Mouse (Mus musculus): ENCODE measurements around the gene Cdc14b. TPM values are rescaled to one million over a fixed set of nuclear protein-coding genes. Genes with fewer than 3 reads are reported as not detected.

The Cdc14b gene
- total and polyA plus RNA-seq, 2 experiments, result 7.6 to 31.7 TPM

DNA sequence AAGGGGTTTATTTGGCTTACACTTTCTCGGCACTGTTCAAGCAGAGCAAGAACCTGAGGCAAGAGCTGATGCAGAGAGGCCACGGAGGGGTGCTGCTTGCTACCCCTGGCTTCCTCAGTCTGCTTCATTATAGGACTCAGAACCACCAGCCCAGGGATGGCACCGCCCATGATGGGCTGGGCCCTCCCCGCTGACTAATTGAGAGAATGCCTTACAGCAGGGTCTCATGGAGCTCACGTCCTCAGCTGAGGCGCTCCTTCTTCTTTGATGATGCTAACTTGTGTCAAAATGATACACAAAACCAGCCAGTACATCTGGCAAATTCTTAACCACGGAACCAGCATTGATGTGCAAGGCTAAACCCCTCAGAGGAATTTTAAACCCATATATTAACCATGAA, 34.5 kb downstream of the Cdc14b start:
- 93% methylated on average over 7 of the region's 7 CpGs for WGBS
- TF ChIP-seq POLR2A (IDR thresholded peaks at IDR 0.05; ENCODE audit: extremely low read depth, insufficient read depth, low read length), result no peak
- TF ChIP-seq CTCF (IDR thresholded peaks at IDR 0.05; ENCODE audit: low read depth, low read length), result no peak

DNA sequence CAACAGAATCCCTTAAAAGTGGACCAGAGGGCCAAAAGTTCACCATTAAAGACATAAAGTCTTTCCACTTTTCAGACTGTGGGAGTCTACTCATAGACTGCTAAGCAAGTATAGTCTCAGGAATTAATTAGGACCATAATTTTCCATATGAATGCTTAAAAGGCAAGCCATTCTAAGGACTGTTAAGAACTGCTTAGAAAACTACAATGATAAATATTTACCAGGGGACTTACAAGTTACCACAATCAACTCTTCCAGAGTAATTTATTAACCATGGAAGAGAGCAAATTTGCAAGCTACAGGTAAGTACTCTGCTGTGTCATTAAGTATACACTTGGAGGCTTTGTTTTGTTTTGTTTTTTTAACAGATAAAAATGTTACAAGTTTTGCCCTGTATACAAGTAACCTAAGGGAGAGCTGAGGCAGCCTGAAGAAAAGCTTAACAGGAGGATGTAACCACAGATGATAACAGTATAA, 37.4 kb downstream of the Cdc14b start:
- H3K79me2 ChIP-seq (ENCODE audit: control insufficient read depth, insufficient read depth, low read length), result peaks cover 12% of the 10 kb centered on the region; the same call in 1 of the 2 replicates
- peak overlapping the region; percentile 98 for H3K27ac ChIP-seq (replicated peaks; ENCODE audit: insufficient read depth, low read depth, low read length)
- peaks cover 18% of the 10 kb centered on the region; the same call in 1 of the 2 replicates for H3K36me3 ChIP-seq (ENCODE audit: control insufficient read depth, insufficient read depth, low read length)
- peak; percentile 90 for DNase-seq (ENCODE audit: extremely low read depth, low read depth, low spot score)
- H3K27me3 ChIP-seq (ENCODE audit: control insufficient read depth, insufficient read depth, low read length), result no peaks in the 10 kb centered on the region
- TF ChIP-seq CTCF (IDR thresholded peaks at IDR 0.05; ENCODE audit: low read depth, low read length) (no peak), POLR2A (IDR thresholded peaks at IDR 0.05; ENCODE audit: extremely low read depth, insufficient read depth, low read length) (no peak)
- H3K9ac ChIP-seq (ENCODE audit: low read depth, low read length), result no peak overlapping the region; the same call in none of the 2 replicates
- peaks cover 29% of the 10 kb centered on the region for H3K4me1 ChIP-seq (ENCODE audit: control insufficient read depth, insufficient read depth, low read length)
- no peak overlapping the region for H3K4me3 ChIP-seq (ENCODE audit: insufficient read depth, low read depth, low read length)

More for the DNA sequence above, 34.5 kb downstream of the Cdc14b start:
- Histone ChIP-seq H3K4me3 (ENCODE audit: insufficient read depth, low read depth, low read length) (no peak overlapping the region), H3K4me1 (ENCODE audit: control insufficient read depth, insufficient read depth, low read length) (peaks cover 26% of the 10 kb centered on the region), H3K9ac (ENCODE audit: low read depth, low read length) (no peak overlapping the region), H3K27ac (replicated peaks; ENCODE audit: insufficient read depth, low read depth, low read length) (no peak overlapping the region), H3K27me3 (ENCODE audit: control insufficient read depth, insufficient read depth, low read length) (no peaks in the 10 kb centered on the region), H3K36me3 (ENCODE audit: control insufficient read depth, insufficient read depth, low read length) (peaks cover 20% of the 10 kb centered on the region), H3K79me2 (ENCODE audit: control insufficient read depth, insufficient read depth, low read length) (peaks cover 3% of the 10 kb centered on the region; the same call in 1 of the 2 replicates)
- no peak for DNase-seq (ENCODE audit: extremely low read depth, low read depth, low spot score)

DNA sequence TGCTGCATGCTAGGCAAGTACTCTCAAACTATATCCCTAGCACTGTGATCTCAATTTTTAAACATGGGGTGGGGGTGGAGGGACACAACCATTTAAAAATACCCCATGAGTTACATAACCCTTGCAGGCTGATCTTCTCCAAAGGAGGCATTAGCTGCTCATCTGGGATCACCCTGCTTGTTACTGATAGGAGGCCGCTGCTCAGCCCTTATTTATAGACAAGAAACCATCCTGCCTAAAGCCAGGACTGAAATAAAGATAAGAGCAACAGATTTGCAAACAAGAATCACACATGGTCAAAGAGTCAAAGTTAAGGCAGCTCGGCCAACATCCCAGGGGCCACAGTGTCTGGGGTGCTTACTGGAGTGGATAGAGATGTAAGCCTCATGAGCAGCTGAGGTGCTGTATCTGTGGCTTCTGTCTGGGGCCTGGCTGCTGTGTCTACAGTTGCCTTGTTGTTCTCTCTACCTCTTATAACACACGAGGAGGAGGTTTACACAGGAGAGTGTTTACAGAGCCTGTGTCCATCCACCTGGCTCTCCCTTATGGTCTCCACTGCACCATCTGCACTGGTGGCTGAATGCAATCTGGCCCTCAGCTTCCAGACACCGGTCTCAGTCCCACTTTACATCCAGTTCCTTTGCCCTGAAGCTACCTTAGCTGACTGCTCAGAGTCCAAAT, 38.0 kb downstream of the Cdc14b start:
- Histone ChIP-seq H3K4me1 (ENCODE audit: control insufficient read depth, insufficient read depth, low read length) (peaks cover 27% of the 10 kb centered on the region), H3K36me3 (ENCODE audit: control insufficient read depth, insufficient read depth, low read length) (peaks cover 15% of the 10 kb centered on the region; the same call in 1 of the 2 replicates), H3K4me3 (ENCODE audit: insufficient read depth, low read depth, low read length) (no peak overlapping the region), H3K79me2 (ENCODE audit: control insufficient read depth, insufficient read depth, low read length) (peaks cover 12% of the 10 kb centered on the region; the same call in 1 of the 2 replicates), H3K27me3 (ENCODE audit: control insufficient read depth, insufficient read depth, low read length) (no peaks in the 10 kb centered on the region), H3K27ac (replicated peaks; ENCODE audit: insufficient read depth, low read depth, low read length) (peak overlapping the region; percentile 98), H3K9ac (ENCODE audit: low read depth, low read length) (peak overlapping the region; percentile 63)
- peak; percentile 68 for DNase-seq (ENCODE audit: extremely low read depth, low read depth, low spot score)
- 24% methylated on average over 4 of the region's 4 CpGs for WGBS
- TF ChIP-seq POLR2A (IDR thresholded peaks at IDR 0.05; ENCODE audit: extremely low read depth, insufficient read depth, low read length) (no peak), CTCF (IDR thresholded peaks at IDR 0.05; ENCODE audit: low read depth, low read length) (no peak)

DNA sequence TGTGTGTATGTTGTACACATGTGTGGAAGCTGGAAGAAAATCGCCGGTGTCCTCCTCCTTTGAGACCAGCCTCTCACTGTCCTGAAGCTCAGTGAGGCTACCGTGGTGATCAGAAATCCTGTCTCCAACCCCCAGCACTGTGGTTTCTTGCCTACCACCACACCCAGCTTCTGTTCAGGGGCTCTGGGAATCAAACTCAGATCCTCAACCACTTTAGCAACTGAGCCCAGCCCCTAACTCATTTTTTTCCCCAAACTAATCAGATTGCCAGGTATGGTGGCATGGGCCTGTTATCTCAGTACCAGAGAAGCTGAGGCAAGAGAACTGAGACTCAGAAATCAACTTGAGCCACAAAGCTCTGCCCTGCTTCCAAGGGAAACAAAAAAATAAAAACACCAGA, 39.3 kb downstream of the Cdc14b start:
- no peak for TF ChIP-seq CTCF (IDR thresholded peaks at IDR 0.05; ENCODE audit: low read depth, low read length)
- TF ChIP-seq POLR2A (IDR thresholded peaks at IDR 0.05; ENCODE audit: extremely low read depth, insufficient read depth, low read length), result no peak
- Histone ChIP-seq H3K36me3 (ENCODE audit: control insufficient read depth, insufficient read depth, low read length) (peaks cover 9% of the 10 kb centered on the region; the same call in 1 of the 2 replicates), H3K4me1 (ENCODE audit: control insufficient read depth, insufficient read depth, low read length) (peaks cover 27% of the 10 kb centered on the region), H3K79me2 (ENCODE audit: control insufficient read depth, insufficient read depth, low read length) (peaks cover 17% of the 10 kb centered on the region; the same call in 1 of the 2 replicates), H3K27ac (replicated peaks; ENCODE audit: insufficient read depth, low read depth, low read length) (peak overlapping the region; percentile 89), H3K9ac (ENCODE audit: low read depth, low read length) (no peak overlapping the region), H3K27me3 (ENCODE audit: control insufficient read depth, insufficient read depth, low read length) (no peaks in the 10 kb centered on the region), H3K4me3 (ENCODE audit: insufficient read depth, low read depth, low read length) (no peak overlapping the region)
- DNase-seq (ENCODE audit: extremely low read depth, low read depth, low spot score), result no peak
- 24% methylated on average over 3 of the region's 3 CpGs for WGBS

DNA sequence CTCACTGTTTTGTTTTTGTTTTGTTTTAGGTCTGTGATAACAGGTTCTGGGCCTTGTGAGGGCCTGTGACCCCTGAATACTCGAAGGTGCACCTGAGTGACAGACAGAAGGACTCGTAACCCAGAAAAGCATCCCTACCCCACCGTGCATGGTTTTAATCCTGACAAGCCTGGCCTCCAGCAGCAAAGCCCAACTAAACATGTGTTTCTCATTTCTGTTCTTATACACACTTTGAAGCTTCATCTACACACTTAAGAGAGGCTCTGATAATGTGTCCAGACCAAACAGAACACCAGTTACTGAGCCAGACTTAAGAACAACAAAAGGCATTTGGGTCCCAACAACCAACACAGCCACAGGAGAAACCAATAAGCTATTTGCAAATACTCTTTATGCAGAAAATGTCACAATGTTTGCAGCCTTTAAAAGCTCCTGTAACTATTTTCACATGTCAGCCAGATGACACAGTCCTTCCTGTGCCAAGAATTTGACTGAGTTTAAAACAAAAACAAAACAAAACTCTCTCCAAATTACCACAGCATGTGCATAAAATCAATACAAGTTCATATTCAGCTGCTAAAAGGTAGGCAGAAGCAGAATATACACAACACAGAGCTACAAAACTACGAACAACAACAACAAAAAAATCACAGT, 39.9 kb downstream of the Cdc14b start:
- DNase-seq (ENCODE audit: extremely low read depth, low read depth, low spot score), result peak; percentile 95
- Histone ChIP-seq H3K79me2 (ENCODE audit: control insufficient read depth, insufficient read depth, low read length) (peaks cover 17% of the 10 kb centered on the region; the same call in 1 of the 2 replicates), H3K4me1 (ENCODE audit: control insufficient read depth, insufficient read depth, low read length) (peaks cover 27% of the 10 kb centered on the region), H3K36me3 (ENCODE audit: control insufficient read depth, insufficient read depth, low read length) (peaks cover 9% of the 10 kb centered on the region; the same call in 1 of the 2 replicates), H3K4me3 (ENCODE audit: insufficient read depth, low read depth, low read length) (no peak overlapping the region), H3K27ac (replicated peaks; ENCODE audit: insufficient read depth, low read depth, low read length) (peak overlapping the region; percentile 97), H3K9ac (ENCODE audit: low read depth, low read length) (peak overlapping the region; percentile 52; the same call in 1 of the 2 replicates), H3K27me3 (ENCODE audit: control insufficient read depth, insufficient read depth, low read length) (no peaks in the 10 kb centered on the region)
- WGBS, result 47% methylated on average over 4 of the region's 4 CpGs
- TF ChIP-seq CTCF (IDR thresholded peaks at IDR 0.05; ENCODE audit: low read depth, low read length) (no peak), POLR2A (IDR thresholded peaks at IDR 0.05; ENCODE audit: extremely low read depth, insufficient read depth, low read length) (no peak)

Measured in liver, adult 2 months (tissue).